Mouse (Mus musculus) MEL (cell line): ENCODE measurements around the gene Epha2.

Source experiments
- CHD1 ChIP-seq: IDR thresholded peaks from 2 replicates; pipeline ENCODE4 v1.6.1; 2012; ENCODE audit warnings: low read depth, mild to moderate bottlenecking, inconsistent platforms, low read length, improper control_type of control experiment
- MXI1 ChIP-seq: IDR thresholded peaks from 2 replicates; pipeline ENCODE4 v1.6.1; 2011; ENCODE audit warnings: mild to moderate bottlenecking, low read depth, low read length, improper control_type of control experiment
- USF1 ChIP-seq: IDR thresholded peaks from 2 replicates; pipeline ENCODE4 v1.6.1; 2014; ENCODE audit warnings: low read depth, mild to moderate bottlenecking, inconsistent platforms, low read length, improper control_type of control experiment, moderate library complexity

GRCm38 (mm10) chr4:141282087-141282486, 19.0 kb upstream of the Epha2 start:
- no peak for TF ChIP-seq CHD1
- no peak for TF ChIP-seq USF1
- no peak for TF ChIP-seq MXI1
